Mouse (Mus musculus) liver, embryonic 14.5 days (tissue): ENCODE data around the gene Wdr3. TPM values are rescaled to one million over a fixed set of nuclear protein-coding genes. Genes with fewer than 3 reads are reported as not detected.
A peak's percentile ranks its signal among the peaks of the same experiment; 100 is the strongest.

Source experiments
- ATAC-seq: fragments of 200-750 bp; cut with Nextera tagmentation; 2 replicates; pipeline ENCODE4 v1.8.0; 2017; ENCODE audit warnings: moderate number of reproducible peaks, mild to moderate bottlenecking, moderate library complexity; ENCODE audit not compliant: insufficient read depth
- DNase-seq, 3 experiments: peaks; one replicate each; pipeline ENCODE4 v3.0.0-alpha.2; 2012 to 2013; ENCODE audit warnings: low read depth in 3 of 3, low spot score in 3 of 3
- H3K27ac ChIP-seq: fragments of 300-500 bp; sonication (generic); 2 replicates; pipeline ENCODE4 v1.5.1; 2014; ENCODE audit warnings: moderate library complexity, mild to moderate bottlenecking, control low read depth, inconsistent platforms
- H3K27me3 ChIP-seq: fragments of 300-500 bp; sonication (generic); 2 replicates; pipeline ENCODE4 v1.6.1; 2014; ENCODE audit warnings: mild to moderate bottlenecking, low read length, moderate library complexity; ENCODE audit not compliant: control insufficient read depth, insufficient read depth
- H3K36me3 ChIP-seq: fragments of 300-500 bp; sonication (generic); replicated peaks from 2 replicates; pipeline ENCODE4 v1.6.1; 2014; ENCODE audit warnings: low read depth; ENCODE audit not compliant: control insufficient read depth, insufficient read depth
- H3K4me1 ChIP-seq, 2 experiments: fragments of 200-500 bp in 1 of 2; fragments of 300-500 bp in 1 of 2; sonication (generic) in 1 of 2; replicated peaks; 2 replicates each; pipeline ENCODE4 v1.6.1; 2012 to 2014; ENCODE audit warnings: antibody characterized with exemption in 1 of 2, inconsistent platforms in 1 of 2, low read length in 1 of 2; ENCODE audit not compliant: control insufficient read depth in 2 of 2, insufficient read depth in 2 of 2
- H3K4me2 ChIP-seq: fragments of 300-500 bp; sonication (generic); 2 replicates; pipeline ENCODE4 v1.6.1; 2014; ENCODE audit warnings: low read depth, mild to moderate bottlenecking, control low read depth, moderate library complexity
- H3K4me3 ChIP-seq, 2 experiments: fragments of 200-500 bp in 1 of 2; fragments of 300-500 bp in 1 of 2; sonication (generic) in 1 of 2; 2 replicates each; pipeline ENCODE4 v1.5.1; 2012 to 2014; ENCODE audit warnings: low read depth in 2 of 2, low read length in 2 of 2, mild to moderate bottlenecking in 2 of 2, control low read depth in 1 of 2, inconsistent platforms in 1 of 2, moderate library complexity in 1 of 2; ENCODE audit not compliant: insufficient read depth in 1 of 2
- H3K9ac ChIP-seq: fragments of 300-500 bp; sonication (generic); replicated peaks from 2 replicates; pipeline ENCODE4 v1.6.1; 2014; ENCODE audit warnings: mild to moderate bottlenecking, control low read depth, moderate library complexity
- H3K9me3 ChIP-seq: fragments of 300-500 bp; sonication (generic); 2 replicates; pipeline ENCODE4 v1.6.1; 2016; ENCODE audit warnings: low read length, mixed read lengths; ENCODE audit not compliant: control insufficient read depth
- CTCF ChIP-seq: IDR thresholded peaks from 2 replicates; pipeline ENCODE4 v1.5.1; 2016; ENCODE audit warnings: antibody characterized with exemption, low read depth, control low read depth
- EP300 ChIP-seq: IDR thresholded peaks from 2 replicates; pipeline ENCODE4 v1.6.1; 2016; ENCODE audit warnings: antibody characterized with exemption, low read depth
- WGBS: fragments of 180-500 bp; shearing (Covaris S2); extraction: QIAGEN DNeasy Blood & Tissue Kit; methylation state at CpG from one replicate; pipeline ENCODE4 v1.1.7; 2014; ENCODE audit not compliant: insufficient replicate concordance; 5-methylcytosine and 5-hydroxymethylcytosine counted together
- polyA plus RNA-seq, 2 experiments: library from polyadenylated mRNA; depleted of rRNA in 1 of 2; stranded (reverse) in 1 of 2; unstranded in 1 of 2; fragments of >200 nt; fragmentation: Nextera tagmentation in 1 of 2; extraction: Ambion mirVana in 1 of 2; gene quantifications; 2 replicates each; pipeline versions ENCODE4 v1.2.1 to v1.2.3; 2012 to 2014

Wdr3 gene
- polyA plus RNA-seq, 2 experiments, result 11.0 to 20.3 TPM

- Histone ChIP-seq H3K4me1 (no peaks in the 10 kb centered on the region), H3K9me3 (no peaks in the 10 kb centered on the region), H3K4me2 (no peak overlapping the region), H3K9ac (no peak overlapping the region), H3K4me3 (no peak overlapping the region), H3K36me3 (peaks cover 2% of the 10 kb centered on the region), H3K27me3 (no peaks in the 10 kb centered on the region), H3K27ac (no peak overlapping the region)
- TF ChIP-seq CTCF (peak; percentile 66), EP300 (no peak)
- peak; percentile 39 to 49 (median 42) for DNase-seq
- WGBS, result 54% methylated on average over 1 of the region's 1 CpGs
- ATAC-seq, result no peak
Observed at GRCm38 (mm10) chr3:100189444-100189843, 27.2 kb upstream of the Wdr3 start.

DNA sequence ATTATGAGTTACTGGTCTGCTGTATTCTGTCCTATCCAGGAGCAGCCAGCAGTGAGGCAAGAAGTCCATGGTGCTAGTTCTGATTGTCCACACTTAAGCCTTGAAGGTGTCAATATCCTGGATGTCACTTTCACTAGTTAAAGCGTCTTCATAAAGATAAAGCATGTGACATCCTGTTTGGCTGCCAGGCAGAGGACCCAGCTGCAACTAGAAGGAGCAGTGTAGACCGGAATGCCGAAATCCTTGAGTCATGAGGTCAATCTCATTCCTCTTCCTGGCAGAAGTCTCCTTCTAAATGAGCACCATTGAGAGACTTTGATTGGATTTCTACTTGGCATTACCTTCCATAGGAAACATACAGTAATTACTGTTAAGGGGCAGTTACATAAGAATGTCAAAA is 18.3 kb upstream of the Wdr3 start:
- Histone ChIP-seq H3K36me3 (peaks cover 19% of the 10 kb centered on the region), H3K9ac (no peak overlapping the region)

DNA sequence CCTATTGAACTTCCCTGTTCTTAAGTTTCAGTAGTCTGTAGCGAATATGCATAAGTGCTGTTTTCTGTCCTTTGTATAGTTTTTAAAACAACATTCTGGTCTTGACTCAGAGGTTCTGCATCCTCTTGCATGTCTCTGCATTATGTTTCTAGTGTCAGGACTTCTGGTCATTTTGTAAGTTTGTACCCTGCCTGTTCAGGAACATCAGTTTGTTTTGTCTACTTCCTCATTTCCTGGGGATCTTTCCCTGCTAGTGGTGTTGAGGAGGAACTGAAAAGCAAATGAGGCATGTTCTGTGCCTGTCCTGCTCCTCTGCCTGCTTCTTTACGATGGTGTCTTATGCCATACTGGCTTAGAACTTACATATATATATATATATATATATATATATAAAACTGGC is 13.8 kb upstream of the Wdr3 start:
- DNase-seq (no peak), ATAC-seq (no peak)
- H3K27me3 ChIP-seq, result no peaks in the 10 kb centered on the region
- H3K9ac ChIP-seq, result no peak overlapping the region
- TF ChIP-seq EP300 (no peak), CTCF (no peak)
- H3K4me1 ChIP-seq, result no peaks in the 10 kb centered on the region
- H3K9me3 ChIP-seq, result no peaks in the 10 kb centered on the region
- WGBS, result 51% methylated on average over 2 of the region's 2 CpGs
- H3K4me3 ChIP-seq, result no peak overlapping the region
- H3K27ac ChIP-seq, result no peak overlapping the region
- H3K36me3 ChIP-seq, result peaks cover 32% of the 10 kb centered on the region
- H3K4me2 ChIP-seq, result no peak overlapping the region

More for the DNA sequence above, 18.3 kb upstream of the Wdr3 start:
- WGBS, result 68% methylated on average over 3 of the region's 3 CpGs
- H3K4me1 ChIP-seq, result no peaks in the 10 kb centered on the region
- ATAC-seq (no peak), DNase-seq (no peak)
- no peak overlapping the region for H3K4me2 ChIP-seq
- no peaks in the 10 kb centered on the region for H3K27me3 ChIP-seq
- H3K9me3 ChIP-seq, result no peaks in the 10 kb centered on the region
- no peak overlapping the region for H3K4me3 ChIP-seq
- H3K27ac ChIP-seq, result no peak overlapping the region
- TF ChIP-seq CTCF (no peak), EP300 (no peak)

DNA sequence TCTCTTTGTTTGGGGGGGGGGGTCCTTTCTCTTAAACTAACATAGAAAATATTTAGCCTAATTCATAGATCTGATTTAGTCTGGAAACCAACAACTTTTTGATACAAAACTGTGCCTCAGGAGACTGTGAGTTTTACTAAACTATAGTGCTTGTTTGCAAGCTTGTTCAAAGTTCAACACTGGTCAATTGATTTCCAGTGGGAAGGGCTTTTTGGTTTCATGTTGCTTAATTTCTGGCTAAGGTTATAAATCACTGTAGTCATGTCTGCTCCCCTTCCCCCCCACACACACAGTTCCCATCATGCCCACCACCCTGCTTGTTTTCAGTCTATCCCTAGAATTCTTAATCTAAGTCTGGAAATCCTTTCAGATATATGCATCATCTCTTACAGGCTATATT is 2.8 kb upstream of the Wdr3 start:
- Histone ChIP-seq H3K9me3 (no peaks in the 10 kb centered on the region), H3K4me3 (no peak overlapping the region), H3K9ac (no peak overlapping the region), H3K4me1 (peaks cover 6 to 12% of the 10 kb centered on the region in 2 experiments), H3K27ac (no peak overlapping the region), H3K36me3 (peaks cover 2% of the 10 kb centered on the region; the same call in 1 of the 2 replicates), H3K4me2 (peak overlapping the region; percentile 28; the same call in 1 of the 2 replicates), H3K27me3 (no peaks in the 10 kb centered on the region)
- ATAC-seq (no peak), DNase-seq (no peak)
- TF ChIP-seq CTCF, result no peak
- TF ChIP-seq EP300, result no peak

DNA sequence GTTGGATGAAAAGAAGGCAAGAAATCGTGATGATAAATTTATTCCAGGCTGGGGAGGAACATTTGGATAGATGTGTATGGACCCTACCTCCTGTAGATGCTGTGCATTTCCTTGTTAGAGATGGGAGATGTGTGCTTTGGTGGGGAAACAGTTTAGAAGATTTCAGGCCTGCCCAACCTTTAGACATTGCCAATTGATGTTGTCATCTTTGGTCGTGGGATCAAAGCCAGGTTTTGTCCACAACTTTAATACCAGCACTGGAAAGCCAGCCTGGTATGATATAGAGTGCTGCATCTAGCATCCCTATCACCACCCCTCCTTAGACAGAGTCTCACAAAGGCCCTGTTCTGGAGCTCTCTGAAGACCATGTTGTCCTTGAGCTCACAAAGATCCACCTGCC is 1.3 kb upstream of the Wdr3 start:
- no peak overlapping the region for H3K9ac ChIP-seq

More for the DNA sequence above, 1.3 kb upstream of the Wdr3 start:
- no peak for DNase-seq
- H3K27ac ChIP-seq, result no peak overlapping the region
- H3K36me3 ChIP-seq, result peaks cover 11% of the 10 kb centered on the region
- H3K27me3 ChIP-seq, result no peaks in the 10 kb centered on the region
- TF ChIP-seq CTCF, result no peak
- TF ChIP-seq EP300, result no peak
- H3K4me3 ChIP-seq, result peak overlapping the region in 1 of 2 experiments; percentile 88; a peak in 1 of 4 replicates
- no peak for ATAC-seq
- peaks cover 6 to 12% of the 10 kb centered on the region in 2 experiments for H3K4me1 ChIP-seq
- 56% methylated on average over 2 of the region's 2 CpGs for WGBS
- no peaks in the 10 kb centered on the region for H3K9me3 ChIP-seq
- peak overlapping the region; percentile 94 for H3K4me2 ChIP-seq
